Mouse (Mus musculus) lung, postnatal 14 days (tissue): ENCODE results near the gene Vmn1r138.
"Not testable (repeated sequence)": the region's sequence is repeated elsewhere in the genome, so short reads cannot be mapped to it uniquely, and the experiment has no call there.

Experiments used
- DNase-seq: peaks from one replicate; pipeline ENCODE4 v3.0.0; 2021

Vmn1r138 gene

GRCm38 (mm10) chr7:22028797-22029196 lies at the start of gene Vmn1r138:
Gene Vmn1r138 (minus strand): TSS chr7:22028897.
- not testable (repeated sequence) for DNase-seq

GRCm38 (mm10) chr7:22068757-22069156 lies 40.1 kb upstream of the Vmn1r138 start, which contains the start of gene Vmn1r139:
Gene Vmn1r139 (plus strand): TSS chr7:22069057.
- not testable (repeated sequence) for DNase-seq

- not testable (repeated sequence) for DNase-seq
These were observed 27.5 kb upstream of the Vmn1r138 start, which contains the start of gene Gm6176 for GRCm38 (mm10) chr7:22056205-22056604. Gene Gm6176 (minus strand): TSS chr7:22056305.

- not testable (repeated sequence) for DNase-seq
These were observed 34.4 kb downstream of the Vmn1r138 start, which contains the start of gene Vmn1r137 for GRCm38 (mm10) chr7:21994287-21994686. Gene Vmn1r137 (plus strand): TSS chr7:21994587.
